Mouse (Mus musculus): ENCODE results near the gene Gm10273.

Gm10273 gene

GRCm38 (mm10) chr10:59403793-59404149 lies 8.3 kb downstream of the Gm10273 start:
- no peak for DNase-seq

- DNase-seq, result no peak
Observed at GRCm38 (mm10) chr10:59408499-59408898, 13.1 kb downstream of the Gm10273 start.

- DNase-seq, result no peak
Observed at GRCm38 (mm10) chr10:59410264-59410663, 14.8 kb downstream of the Gm10273 start.

GRCm38 (mm10) chr10:59413711-59414110 lies 18.3 kb downstream of the Gm10273 start:
- no peak for DNase-seq

GRCm38 (mm10) chr10:59416623-59417022 lies 21.2 kb downstream of the Gm10273 start:
- no peak for DNase-seq

DNA sequence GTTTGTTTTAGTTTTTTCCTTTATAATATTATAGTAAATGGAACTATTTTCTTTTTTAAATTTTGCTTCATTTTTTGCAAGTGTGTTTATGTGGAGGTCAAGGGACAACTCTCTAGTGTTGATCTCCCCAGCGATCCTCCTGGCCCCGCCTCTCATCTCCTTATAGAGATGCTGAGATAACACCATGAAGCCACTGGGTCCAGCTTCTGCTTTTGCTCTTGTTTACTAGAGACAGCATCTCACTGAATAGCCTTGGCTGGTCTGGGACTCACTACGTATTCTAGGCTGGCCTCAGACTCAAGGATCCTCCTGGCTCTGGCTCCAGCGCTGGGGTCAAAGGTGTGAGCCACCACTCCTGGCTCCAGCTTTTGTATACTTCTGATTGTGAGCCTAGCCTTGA lies 24.1 kb downstream of the Gm10273 start:
- no peak for DNase-seq

GRCm38 (mm10) chr10:59424453-59424852 lies 29.0 kb downstream of the Gm10273 start:
- DNase-seq, result no peak

- DNase-seq, result no peak
Observed at GRCm38 (mm10) chr10:59425369-59425768, 29.9 kb downstream of the Gm10273 start.

DNA sequence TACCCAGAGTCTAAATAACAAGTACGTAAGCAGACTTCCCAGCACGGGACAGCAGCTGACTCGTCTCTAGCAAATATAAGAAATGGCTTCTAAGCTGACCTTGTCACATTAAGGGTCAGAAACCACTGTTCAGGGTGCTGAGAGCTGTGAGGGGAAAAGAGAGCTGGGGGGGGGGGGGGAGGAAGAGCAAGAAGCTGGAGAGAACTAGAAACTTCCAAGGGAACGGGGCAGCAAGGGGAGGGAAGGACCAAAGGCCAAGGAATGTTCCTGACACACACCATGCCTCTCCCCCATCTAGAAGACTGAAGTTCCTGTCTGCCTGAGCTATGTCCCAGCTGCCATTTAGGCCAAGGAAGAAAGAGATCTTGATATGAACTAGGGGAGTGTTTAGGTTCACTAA lies 30.9 kb downstream of the Gm10273 start:
- DNase-seq, result no peak

- DNase-seq, result no peak
Observed at GRCm38 (mm10) chr10:59429448-59430135, 34.2 kb downstream of the Gm10273 start.

- no peak for DNase-seq
Observed at GRCm38 (mm10) chr10:59430701-59431218, 35.3 kb downstream of the Gm10273 start.

GRCm38 (mm10) chr10:59435746-59436145 lies 40.3 kb downstream of the Gm10273 start:
- no peak for DNase-seq

- no peak for DNase-seq
Observed at GRCm38 (mm10) chr10:59438651-59439050, 43.2 kb downstream of the Gm10273 start.

DNA sequence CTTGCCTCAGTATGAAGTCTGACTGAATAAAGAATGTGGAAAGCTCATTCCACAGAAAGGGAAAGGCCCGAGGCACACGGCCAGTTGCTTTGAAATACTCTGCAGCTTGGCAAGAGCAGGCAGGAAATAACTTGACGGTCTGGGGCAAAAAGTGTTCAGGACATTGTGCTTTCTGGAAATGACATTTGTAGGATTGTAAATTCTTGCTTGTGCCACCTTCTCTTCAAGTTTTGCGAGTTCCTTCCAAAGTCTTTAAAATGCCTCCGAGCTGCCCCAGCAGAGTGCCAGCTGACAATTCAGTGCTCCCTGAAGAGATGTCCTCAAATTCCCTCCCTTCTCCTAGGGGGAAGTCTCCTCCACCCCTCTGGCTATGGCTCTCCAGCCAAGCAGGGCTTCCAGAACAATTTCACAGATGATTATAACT lies 44.1 kb downstream of the Gm10273 start:
- DNase-seq, result no peak

- DNase-seq, result no peak
Observed at GRCm38 (mm10) chr10:59440177-59440576, 44.7 kb downstream of the Gm10273 start.

DNA sequence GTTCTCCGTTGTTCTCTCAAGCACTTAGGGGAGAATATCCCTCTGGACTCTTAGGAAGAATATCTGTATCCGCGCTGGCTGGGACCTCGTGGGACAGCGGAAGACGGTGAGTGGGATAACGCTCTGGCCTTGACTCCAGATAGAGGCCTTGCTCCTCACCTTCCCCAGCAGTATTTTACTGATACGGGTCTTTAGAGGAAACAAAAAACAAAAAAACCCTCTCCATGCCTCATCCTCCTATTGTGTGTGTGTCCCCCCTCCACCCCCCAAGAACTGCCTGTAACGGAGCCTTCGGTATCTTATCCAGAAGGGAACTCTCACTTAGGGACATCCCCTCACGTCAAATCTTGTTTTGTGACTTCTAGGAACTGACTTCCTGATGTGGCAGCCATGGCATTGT lies 46.3 kb downstream of the Gm10273 start, which contains the start of gene Oit3:
TSS of gene Oit3 (minus strand) at position 44 of the 400 bp plus-strand sequence.
- DNase-seq, result no peak

GRCm38 (mm10) chr10:59443212-59443611 lies 47.8 kb downstream of the Gm10273 start:
- no peak for DNase-seq

DNA sequence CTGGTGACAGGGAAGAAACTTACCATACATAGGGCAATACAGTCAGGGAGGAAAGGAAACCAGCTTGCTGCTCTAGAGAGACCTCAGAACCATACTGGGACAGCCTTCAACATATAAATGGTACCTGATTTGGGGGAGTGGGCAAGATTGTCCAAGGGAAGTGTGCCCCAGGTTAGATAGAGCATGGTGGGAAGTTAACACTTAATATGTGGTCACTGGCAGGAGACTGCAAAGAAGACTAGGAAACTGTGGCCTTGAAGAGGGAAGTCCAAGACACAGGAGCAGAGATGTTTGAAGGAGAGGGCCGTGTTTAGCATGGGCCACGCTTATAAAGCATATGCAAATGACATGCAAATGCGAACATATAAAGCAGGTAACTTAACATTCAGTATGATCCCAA lies 48.7 kb downstream of the Gm10273 start:
- DNase-seq, result no peak

DNA sequence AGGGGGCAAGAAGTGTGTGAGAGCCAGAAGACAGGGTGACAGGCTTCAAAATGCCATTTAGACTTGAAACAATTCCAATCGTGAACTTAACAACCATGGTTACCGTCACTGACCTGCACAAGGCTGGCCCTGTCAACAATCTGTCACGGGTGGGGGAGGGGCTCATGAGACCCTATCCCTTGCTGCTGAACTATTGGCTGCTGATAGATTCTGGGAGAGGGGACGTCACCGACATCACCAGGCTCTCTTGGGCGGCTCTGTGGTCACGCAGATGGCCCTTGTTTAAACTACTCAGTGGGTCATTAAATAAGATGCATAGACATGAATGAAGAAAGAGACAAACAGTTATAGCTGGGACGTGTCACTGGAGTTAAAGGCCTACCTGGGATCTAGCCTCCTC lies 49.2 kb downstream of the Gm10273 start:
- no peak for DNase-seq
